Mouse (Mus musculus): ENCODE data around the gene Greb1. TPM values are rescaled to one million over a fixed set of nuclear protein-coding genes. Genes with fewer than 3 reads are reported as not detected.
A peak's percentile ranks its signal among the peaks of the same experiment; 100 is the strongest.

The Greb1 gene
- 6.4 and 8.1 TPM in 2 replicates for polyA plus RNA-seq (2016; fragmentation: Nextera tagmentation; extraction: Ambion mirVana)

DNA sequence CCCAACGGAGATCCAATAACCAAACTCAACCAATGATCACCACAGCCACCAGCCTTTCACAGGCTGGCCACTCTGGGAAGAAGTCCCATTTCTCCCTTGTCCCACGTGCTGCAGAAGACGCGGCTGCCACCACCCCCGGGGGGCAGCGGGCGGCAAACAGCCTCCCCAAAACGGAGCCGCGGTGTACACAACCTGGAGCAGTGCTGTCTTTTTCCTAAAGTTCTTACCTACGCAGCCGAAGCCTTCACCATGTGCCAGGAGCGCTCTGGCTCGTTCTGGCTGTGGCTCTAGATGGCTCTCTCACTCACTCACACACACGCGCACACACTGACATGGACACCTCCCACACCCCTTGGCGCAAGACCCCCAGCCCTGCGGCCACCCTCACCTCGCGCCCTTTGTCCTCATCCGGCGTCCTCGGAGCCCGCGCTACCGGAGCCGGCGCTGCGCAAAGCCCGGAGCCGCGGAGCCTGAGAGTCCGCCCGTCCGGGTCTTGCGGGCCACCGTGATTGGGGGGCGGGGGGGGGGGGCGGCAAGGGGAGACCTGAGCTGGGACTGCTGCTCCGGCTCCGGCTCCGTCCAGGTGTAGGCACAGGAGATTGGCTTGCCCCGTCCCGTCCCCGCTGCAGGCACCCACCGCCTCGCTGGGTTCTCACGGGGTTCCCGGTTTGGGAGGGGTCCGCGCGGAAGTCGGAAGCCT, at the start of gene Greb1:
TSS of gene Greb1 (minus strand) at position 628 of the 700 bp plus-strand sequence.
- ATAC-seq (ENCODE audit: insufficient number of reproducible peaks, insufficient read depth, low FRiP score, low TSS enrichment, low read depth): peak; percentile 78
- Histone ChIP-seq H3K9me3 (no peaks in the 10 kb centered on the region), H3K4me3 (replicated peaks) (peak within 1 kb of the TSS; percentile 59), H3K36me3 (no peaks in the 10 kb centered on the region), H3K27ac (peak within 1 kb of the TSS; percentile 56; the same call in 1 of the 2 replicates), H3K27me3 (peaks cover 17% of the 10 kb centered on the region; the same call in 1 of the 2 replicates), H3K4me2 (peak within 1 kb of the TSS; percentile 91), H3K4me1 (replicated peaks) (peaks cover 26% of the 10 kb centered on the region), H3K9ac (replicated peaks) (peak within 1 kb of the TSS; percentile 67)
- WGBS: under 1% methylated on average over 52 of the region's 53 CpGs

DNA sequence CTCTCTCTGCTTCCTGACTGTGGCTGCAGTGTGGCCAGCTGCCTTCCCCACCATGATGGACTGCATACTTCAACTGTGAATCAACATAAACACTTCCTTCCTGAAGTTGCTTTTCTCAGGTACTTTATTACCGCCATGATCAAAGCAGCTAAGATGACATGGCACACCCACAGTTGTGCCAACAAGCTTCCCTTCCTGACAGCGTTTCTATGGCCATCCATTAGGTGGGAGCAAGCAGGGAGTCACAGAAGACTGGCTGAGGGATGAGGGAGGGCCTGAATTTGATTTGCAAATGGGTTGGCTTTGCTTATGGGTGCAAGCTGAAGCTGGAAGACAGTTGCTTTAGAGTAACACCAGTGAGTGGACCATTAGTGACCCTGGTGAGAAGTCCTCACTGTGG, 49.1 kb upstream of the Greb1 start:
- Histone ChIP-seq H3K27ac (no peak overlapping the region), H3K36me3 (no peaks in the 10 kb centered on the region), H3K9me3 (no peaks in the 10 kb centered on the region), H3K4me3 (replicated peaks) (no peak overlapping the region), H3K9ac (replicated peaks) (no peak overlapping the region), H3K4me2 (no peak overlapping the region), H3K4me1 (replicated peaks) (peaks cover 11% of the 10 kb centered on the region), H3K27me3 (no peaks in the 10 kb centered on the region)
- ATAC-seq (ENCODE audit: insufficient number of reproducible peaks, insufficient read depth, low FRiP score, low TSS enrichment, low read depth): no peak
- WGBS: 46% methylated on average over 2 of the region's 2 CpGs

DNA sequence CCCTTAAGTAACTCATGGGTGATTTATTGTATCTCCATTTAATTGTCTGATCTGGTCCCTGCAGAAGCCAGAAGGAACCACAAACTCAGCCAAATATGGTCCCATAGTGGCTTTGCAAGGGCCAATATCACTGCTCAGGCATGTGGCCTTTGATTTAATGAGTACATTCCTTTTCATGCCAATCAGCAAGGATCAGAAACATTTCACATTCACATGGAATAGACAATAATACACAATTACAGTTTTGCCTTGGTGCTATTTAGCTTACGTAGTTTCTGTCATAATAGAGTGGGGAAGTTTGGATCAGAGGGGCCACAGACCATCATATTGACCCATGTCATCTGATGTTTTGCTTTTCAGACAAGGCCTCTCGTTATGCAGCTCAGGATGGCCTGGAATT, 47.8 kb upstream of the Greb1 start:
- Histone ChIP-seq H3K27me3 (no peaks in the 10 kb centered on the region), H3K27ac (no peak overlapping the region), H3K4me2 (no peak overlapping the region), H3K4me1 (replicated peaks) (peaks cover 11% of the 10 kb centered on the region), H3K9me3 (no peaks in the 10 kb centered on the region), H3K9ac (replicated peaks) (no peak overlapping the region), H3K4me3 (replicated peaks) (no peak overlapping the region), H3K36me3 (no peaks in the 10 kb centered on the region)
- ATAC-seq (ENCODE audit: insufficient number of reproducible peaks, insufficient read depth, low FRiP score, low TSS enrichment, low read depth): no peak
- 83% methylated on average over 2 of the region's 2 CpGs for WGBS

GRCm38 (mm10) chr12:16847204-16847792, 46.6 kb upstream of the Greb1 start:
- H3K4me2 ChIP-seq: no peak overlapping the region
- H3K27ac ChIP-seq: no peak overlapping the region
- WGBS: 77% methylated on average over 4 of the region's 4 CpGs
- H3K4me3 ChIP-seq (replicated peaks): no peak overlapping the region
- no peaks in the 10 kb centered on the region for H3K27me3 ChIP-seq
- H3K9me3 ChIP-seq: no peaks in the 10 kb centered on the region
- peaks cover 11% of the 10 kb centered on the region for H3K4me1 ChIP-seq (replicated peaks)
- no peak for ATAC-seq (ENCODE audit: insufficient number of reproducible peaks, insufficient read depth, low FRiP score, low TSS enrichment, low read depth)
- no peak overlapping the region for H3K9ac ChIP-seq (replicated peaks)
- H3K36me3 ChIP-seq: no peaks in the 10 kb centered on the region

- Histone ChIP-seq H3K4me3 (replicated peaks) (no peak overlapping the region), H3K36me3 (no peaks in the 10 kb centered on the region), H3K27ac (peak overlapping the region; percentile 75), H3K4me2 (no peak overlapping the region), H3K9me3 (no peaks in the 10 kb centered on the region), H3K27me3 (no peaks in the 10 kb centered on the region), H3K4me1 (replicated peaks) (peaks cover 4% of the 10 kb centered on the region), H3K9ac (replicated peaks) (no peak overlapping the region)
- WGBS: 62% methylated on average over 14 of the region's 14 CpGs
- 0 out of 2 replicates have a peak, but pooled peaks have one; percentile 40 for ATAC-seq (ENCODE audit: insufficient number of reproducible peaks, insufficient read depth, low FRiP score, low TSS enrichment, low read depth)
These were observed 44.2 kb upstream of the Greb1 start for GRCm38 (mm10) chr12:16844623-16845592.

DNA sequence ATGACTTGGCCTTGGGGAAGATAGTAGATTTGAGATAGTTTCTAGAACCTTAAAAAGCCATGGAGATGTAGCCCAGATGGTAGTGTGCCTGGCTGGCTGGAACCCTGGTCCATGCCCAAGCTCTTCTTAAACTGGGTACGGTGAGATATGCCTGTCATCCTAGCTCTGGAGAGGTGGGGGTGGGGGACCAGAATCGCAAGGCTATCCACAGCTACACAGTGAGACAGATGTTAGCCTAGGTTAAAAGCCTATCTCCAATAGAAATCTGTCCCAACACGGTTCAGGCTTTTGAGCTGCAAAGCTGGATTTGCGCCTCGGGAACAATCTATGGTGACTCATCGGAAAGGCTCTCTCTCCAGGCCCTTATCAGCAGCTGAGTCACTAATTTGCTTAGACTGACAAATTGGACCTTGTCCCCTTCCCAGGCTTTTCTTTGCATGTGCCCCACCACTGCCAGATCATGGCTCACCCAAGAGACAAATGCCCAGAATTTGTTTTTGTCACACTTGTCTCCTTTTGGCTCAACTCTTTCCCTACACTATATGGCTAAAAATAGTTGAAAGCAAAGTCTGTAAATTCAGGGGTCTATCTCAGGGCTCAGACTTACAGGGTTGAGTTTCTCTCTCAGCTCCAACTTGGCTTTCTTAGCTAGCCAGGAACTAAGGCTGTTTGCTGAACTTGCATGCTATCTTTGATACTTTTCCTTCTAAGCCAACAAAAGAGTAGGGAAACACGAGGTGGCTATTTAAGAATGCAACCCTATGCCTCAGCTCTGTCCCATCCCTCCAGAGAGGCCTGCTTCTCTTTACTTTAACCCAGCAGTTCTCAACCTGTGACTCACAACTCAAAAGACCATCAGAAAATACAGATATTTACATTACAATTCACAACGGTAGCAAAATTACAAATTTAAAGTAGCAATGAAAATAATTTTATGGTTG, 40.4 kb upstream of the Greb1 start:
- H3K36me3 ChIP-seq: no peaks in the 10 kb centered on the region
- no peak overlapping the region for H3K4me2 ChIP-seq
- H3K4me1 ChIP-seq (replicated peaks): peaks cover 4% of the 10 kb centered on the region
- H3K9me3 ChIP-seq: peaks cover 8% of the 10 kb centered on the region
- H3K27me3 ChIP-seq: no peaks in the 10 kb centered on the region
- no peak overlapping the region for H3K4me3 ChIP-seq (replicated peaks)
- 72% methylated on average over 8 of the region's 8 CpGs for WGBS
- H3K27ac ChIP-seq: no peak overlapping the region
- ATAC-seq (ENCODE audit: insufficient number of reproducible peaks, insufficient read depth, low FRiP score, low TSS enrichment, low read depth): no peak
- H3K9ac ChIP-seq (replicated peaks): no peak overlapping the region

DNA sequence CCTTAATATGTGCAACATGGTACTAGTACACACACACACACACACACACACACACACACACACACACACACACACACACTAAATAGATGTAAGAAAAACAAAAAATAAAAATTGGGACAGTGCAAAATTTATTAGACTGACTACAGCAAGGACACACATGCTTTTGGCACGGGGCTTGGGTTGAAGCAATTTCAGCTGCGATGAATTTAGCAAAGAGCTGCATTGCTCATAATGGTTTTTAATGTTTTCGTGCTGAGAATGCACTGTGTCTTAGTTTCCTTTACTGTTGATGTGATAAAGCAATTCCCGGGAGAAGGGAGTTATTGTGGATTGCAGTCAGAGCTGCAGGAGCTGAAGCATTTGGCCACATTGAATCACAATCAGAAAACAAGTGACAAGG, 37.1 kb upstream of the Greb1 start:
- Histone ChIP-seq H3K9me3 (peaks cover 8% of the 10 kb centered on the region), H3K27ac (no peak overlapping the region), H3K36me3 (no peaks in the 10 kb centered on the region), H3K9ac (replicated peaks) (no peak overlapping the region), H3K4me1 (replicated peaks) (0 out of 2 replicates have a peak, but pooled peaks cover 2% of the 10 kb centered on the region), H3K4me2 (no peak overlapping the region), H3K4me3 (replicated peaks) (no peak overlapping the region), H3K27me3 (no peaks in the 10 kb centered on the region)
- ATAC-seq (ENCODE audit: insufficient number of reproducible peaks, insufficient read depth, low FRiP score, low TSS enrichment, low read depth): no peak
- 90% methylated on average over 4 of the region's 4 CpGs for WGBS

- no peak for ATAC-seq (ENCODE audit: insufficient number of reproducible peaks, insufficient read depth, low FRiP score, low TSS enrichment, low read depth)
- Histone ChIP-seq H3K4me2 (no peak overlapping the region), H3K36me3 (no peaks in the 10 kb centered on the region), H3K9ac (replicated peaks) (no peak overlapping the region), H3K4me3 (replicated peaks) (no peak overlapping the region), H3K27me3 (no peaks in the 10 kb centered on the region), H3K4me1 (replicated peaks) (0 out of 2 replicates have a peak, but pooled peaks cover 2% of the 10 kb centered on the region), H3K27ac (no peak overlapping the region), H3K9me3 (peaks cover 8% of the 10 kb centered on the region)
- 71% methylated on average over 9 of the region's 9 CpGs for WGBS
These were observed 35.5 kb upstream of the Greb1 start for GRCm38 (mm10) chr12:16836188-16836587.

DNA sequence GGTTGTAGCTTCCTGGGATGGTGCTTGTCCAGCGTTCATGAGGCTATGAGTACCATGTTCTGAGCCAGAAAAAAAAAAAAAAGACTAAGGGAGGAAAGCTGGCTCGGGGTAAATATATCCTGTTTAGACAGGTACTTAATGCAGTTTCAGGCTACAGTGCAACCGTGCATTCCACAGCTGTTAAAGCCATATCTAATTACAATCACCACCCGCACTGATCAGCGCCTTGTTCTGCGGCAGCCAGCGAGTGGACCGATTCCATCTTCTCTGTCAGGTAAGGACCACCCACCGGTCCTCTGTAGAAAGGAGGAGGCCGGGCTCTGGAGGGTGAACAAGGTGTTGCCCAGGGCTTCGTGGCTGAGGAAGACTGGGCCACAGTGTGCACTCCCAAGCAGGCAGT, 34.0 kb upstream of the Greb1 start:
- Histone ChIP-seq H3K27me3 (no peaks in the 10 kb centered on the region), H3K36me3 (peaks cover 1% of the 10 kb centered on the region; the same call in 1 of the 2 replicates), H3K27ac (no peak overlapping the region), H3K9ac (replicated peaks) (no peak overlapping the region), H3K9me3 (peaks cover 8% of the 10 kb centered on the region), H3K4me3 (replicated peaks) (no peak overlapping the region), H3K4me1 (replicated peaks) (0 out of 2 replicates have a peak, but pooled peaks cover 2% of the 10 kb centered on the region), H3K4me2 (no peak overlapping the region)
- WGBS: 71% methylated on average over 11 of the region's 11 CpGs
- ATAC-seq (ENCODE audit: insufficient number of reproducible peaks, insufficient read depth, low FRiP score, low TSS enrichment, low read depth): no peak

DNA sequence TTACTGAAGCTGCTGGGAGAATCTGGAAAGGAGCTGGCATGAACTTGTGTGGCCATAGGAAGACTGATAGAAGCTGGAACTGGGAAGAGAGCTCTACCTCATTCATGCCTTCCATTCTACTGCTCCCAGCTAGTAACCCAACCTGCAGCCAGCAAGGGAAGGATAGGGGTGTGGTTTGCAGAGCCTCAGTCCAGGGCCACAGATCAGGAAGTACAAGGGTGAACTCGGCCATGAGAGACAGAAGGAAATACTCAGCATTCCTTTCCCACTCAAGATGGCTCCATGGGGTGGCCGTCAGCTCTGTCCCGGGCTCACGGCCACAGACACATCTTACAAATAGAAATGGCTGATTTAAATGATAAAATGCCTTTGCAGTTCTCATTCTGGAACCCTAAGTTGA, 30.4 kb upstream of the Greb1 start:
- Histone ChIP-seq H3K9me3 (no peaks in the 10 kb centered on the region), H3K4me3 (replicated peaks) (no peak overlapping the region), H3K4me2 (no peak overlapping the region), H3K27ac (no peak overlapping the region), H3K9ac (replicated peaks) (no peak overlapping the region), H3K27me3 (no peaks in the 10 kb centered on the region), H3K4me1 (replicated peaks) (0 out of 2 replicates have a peak, but pooled peaks cover 2% of the 10 kb centered on the region), H3K36me3 (peaks cover 33% of the 10 kb centered on the region)
- 83% methylated on average over 4 of the region's 4 CpGs for WGBS
- ATAC-seq (ENCODE audit: insufficient number of reproducible peaks, insufficient read depth, low FRiP score, low TSS enrichment, low read depth): no peak

Data from limb, embryonic 12.5 days (tissue).